ENCODE assay signal across 8 mouse cellular contexts in the genomic region with DNA sequence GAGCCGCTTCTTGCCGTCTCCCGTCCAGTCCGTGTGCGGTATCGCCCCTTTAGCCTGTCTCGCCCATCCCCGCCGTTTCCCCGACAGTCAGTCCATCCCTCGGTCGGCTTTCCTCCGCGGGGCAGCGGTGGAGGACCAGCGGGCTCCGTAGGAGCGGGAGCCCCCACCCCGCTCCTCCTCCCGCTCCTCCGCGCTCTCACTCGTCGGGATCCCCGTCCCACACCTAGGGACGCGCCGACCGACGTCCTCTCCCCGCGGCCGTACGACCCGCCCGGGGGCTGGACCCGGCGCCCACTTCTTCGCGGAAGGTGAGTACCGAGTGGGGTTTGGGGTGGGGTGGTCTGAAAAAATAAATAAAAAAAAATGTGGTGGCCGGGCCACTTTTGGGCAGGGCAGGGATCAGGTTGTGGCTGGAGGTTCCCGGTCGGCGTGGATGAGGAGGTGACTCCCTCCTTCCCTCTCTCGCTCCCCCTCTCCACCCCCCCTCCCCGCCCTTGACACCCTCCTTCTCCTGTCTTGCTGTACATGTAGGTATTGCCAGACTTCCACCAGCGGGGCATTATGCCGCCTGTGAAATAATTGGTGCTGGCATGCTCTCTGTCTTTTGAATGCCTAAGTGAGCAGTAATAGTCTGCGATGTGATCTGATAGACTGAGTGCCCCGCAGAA. TPM values are rescaled to one million over a fixed set of nuclear protein-coding genes. Genes with fewer than 3 reads are reported as not detected.
DNase-seq lines count a peak whose midpoint lies in the region; ATAC-seq and TF ChIP-seq lines count a peak whose summit lies in the region.

No protein-coding gene starts in this region.

- ATAC-seq in embryonic facial prominence, embryonic 14.5 days (ENCODE audit: low read depth): peak; percentile 1; the same call in 1 of the 2 replicates
- ATAC-seq in liver, postnatal 0 days: no peak

- WGBS in embryonic facial prominence, embryonic 14.5 days: under 1% methylated on average over 45 of the region's 51 CpGs
- under 1% methylated on average over 48 of the region's 51 CpGs for WGBS in liver, postnatal 0 days (ENCODE audit: insufficient replicate concordance)

- TF ChIP-seq EP300 in liver, postnatal 0 days (IDR thresholded peaks at IDR 0.05; ENCODE audit: low read depth): no peak

- H3K4me3 ChIP-seq in embryonic facial prominence, embryonic 14.5 days (ENCODE audit: low read depth, low read length): peak overlapping the region; percentile 90
- peak overlapping the region; percentile 83 for H3K4me3 ChIP-seq in liver, postnatal 0 days (ENCODE audit: low read depth, low read length)

- no peaks in the 10 kb centered on the region for H3K36me3 ChIP-seq in embryonic facial prominence, embryonic 14.5 days (ENCODE audit: control insufficient read depth, insufficient read depth, low read length)
- H3K36me3 ChIP-seq in liver, postnatal 0 days (replicated peaks; ENCODE audit: insufficient read depth, low read length): no peaks in the 10 kb centered on the region

- peaks cover 14% of the 10 kb centered on the region for H3K4me1 ChIP-seq in embryonic facial prominence, embryonic 14.5 days (ENCODE audit: control insufficient read depth, insufficient read depth, low read length)
- peaks cover 18% of the 10 kb centered on the region for H3K4me1 ChIP-seq in liver, postnatal 0 days (ENCODE audit: insufficient read depth)

- no peaks in the 10 kb centered on the region for H3K27me3 ChIP-seq in embryonic facial prominence, embryonic 14.5 days (replicated peaks; ENCODE audit: control insufficient read depth, insufficient read depth, low read length)
- H3K27me3 ChIP-seq in liver, postnatal 0 days (ENCODE audit: insufficient read depth, low read length): no peaks in the 10 kb centered on the region

- H3K9ac ChIP-seq in embryonic facial prominence, embryonic 14.5 days (ENCODE audit: low read depth, low read length): peak overlapping the region; percentile 81
- H3K9ac ChIP-seq in liver, postnatal 0 days (replicated peaks): peak overlapping the region; percentile 72

- DNase-seq in adrenal gland, postnatal 14 days: peak; percentile 62
- DNase-seq in adrenal gland, postnatal 10 days: no peak
- peak; percentile 39 for DNase-seq in thymus, postnatal 0 days (ENCODE audit: low spot score)
- DNase-seq in thymus, postnatal 10 days (ENCODE audit: low spot score in 2 of 2): no peak
- peak; percentile 66 for DNase-seq in embryonic facial prominence, embryonic 14.5 days (ENCODE audit: low spot score)
- peak; percentile 48 for DNase-seq in kidney, adult 9 months
- DNase-seq in liver, postnatal 0 days: peak; percentile 42
- DNase-seq in retina, embryonic 14.5 days (ENCODE audit: low spot score): peak; percentile 46

- peak overlapping the region; percentile 83 for H3K4me2 ChIP-seq in embryonic facial prominence, embryonic 14.5 days (ENCODE audit: low read depth, low read length)
- peak overlapping the region; percentile 92 for H3K4me2 ChIP-seq in liver, postnatal 0 days (ENCODE audit: low read depth, low read length)

- TF ChIP-seq CTCF in liver, postnatal 0 days (IDR thresholded peaks at IDR 0.05; ENCODE audit: low read depth): no peak

- peak overlapping the region; percentile 94 for H3K27ac ChIP-seq in embryonic facial prominence, embryonic 14.5 days (replicated peaks; ENCODE audit: low read depth, low read length)
- peak overlapping the region; percentile 83 for H3K27ac ChIP-seq in liver, postnatal 0 days (ENCODE audit: low read depth)

- H3K9me3 ChIP-seq in embryonic facial prominence, embryonic 14.5 days (ENCODE audit: control insufficient read depth, low read length): no peaks in the 10 kb centered on the region
- H3K9me3 ChIP-seq in liver, postnatal 0 days (ENCODE audit: low read length): no peaks in the 10 kb centered on the region

RNA-seq across cellular contexts. Expression of gene Sertad2, which starts 0.5 kb away (rescaled TPM):
- 15.7 and 15.9 TPM in 2 replicates for total RNA-seq in adrenal gland, postnatal 14 days (2021)
- 10 to 100 TPM; 13.5 to 17.7 TPM for total RNA-seq in adrenal gland, postnatal 10 days (2021)
- polyA plus RNA-seq in thymus, postnatal 0 days (2015; fragmentation: Nextera tagmentation; extraction: Ambion mirVana): 26.9 and 29.2 TPM in 2 replicates
- 32.1 and 42.2 TPM in 2 replicates for polyA plus RNA-seq in embryonic facial prominence, embryonic 14.5 days (2014; fragmentation: Nextera tagmentation; extraction: Ambion mirVana)
- polyA plus RNA-seq in liver, postnatal 0 days (2015; fragmentation: Nextera tagmentation; extraction: Ambion mirVana): 24.0 and 28.2 TPM in 2 replicates

Comparison
In these comparisons a context has a peak if more than half of its experiments do, and no peak if none do; other contexts are left out.
1. DNase-seq: peak in adrenal gland, postnatal 14 days (single experiment), thymus, postnatal 0 days (single experiment), embryonic facial prominence, embryonic 14.5 days (single experiment), kidney, adult 9 months (single experiment), liver, postnatal 0 days (single experiment) and retina, embryonic 14.5 days (single experiment); none in adrenal gland, postnatal 10 days (single experiment) and thymus, postnatal 10 days (0 of 2).